Mouse (Mus musculus): ENCODE data around the gene Usp35.

DNA sequence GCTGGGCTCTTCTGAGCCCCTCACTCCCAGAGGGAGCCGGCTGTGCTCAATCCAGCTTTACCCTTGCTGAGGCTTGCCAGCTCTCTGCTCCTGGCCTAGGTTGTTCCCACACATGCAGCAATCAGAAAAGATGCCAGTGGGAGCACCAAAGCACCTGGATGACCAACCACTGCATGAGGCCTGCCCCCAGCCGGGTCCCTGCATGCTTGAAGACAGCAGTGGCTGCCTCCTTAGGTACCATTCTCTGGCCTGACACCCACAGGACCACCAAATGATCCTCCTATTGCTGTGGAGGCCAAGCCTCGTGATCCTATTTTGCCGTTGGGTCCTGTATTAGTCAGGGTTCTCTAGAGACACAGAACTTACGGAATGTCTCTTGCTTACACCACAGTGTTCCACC is 19.1 kb upstream of the Usp35 start:
- no peak for TF ChIP-seq CTCF (IDR thresholded peaks at IDR 0.05; ENCODE audit: borderline replicate concordance, control insufficient read depth, extremely low read depth, insufficient read depth, low read length, poor library complexity)
- no peak for TF ChIP-seq POLR2A (IDR thresholded peaks at IDR 0.05; ENCODE audit: control insufficient read depth, extremely low read depth, insufficient read depth, low read length, poor library complexity)

Measured in thymus, adult 2 months (tissue).